Mouse (Mus musculus) macrophage (primary cell): ENCODE measurements around the gene Plch2. TPM values are rescaled to one million over a fixed set of nuclear protein-coding genes. Genes with fewer than 3 reads are reported as not detected.

Experiments
- H3K27ac ChIP-seq: fragments of 350-480 bp; formaldehyde crosslinking; 2 replicates; pipeline ENCODE4 v1.9.0; 2021
- H3K36me3 ChIP-seq: fragments of 350-480 bp; formaldehyde crosslinking; 2 replicates; pipeline ENCODE4 v1.9.0; 2021; ENCODE audit errors: inconsistent target
- H3K4me3 ChIP-seq: fragments of 350-480 bp; formaldehyde crosslinking; 2 replicates; pipeline ENCODE4 v1.9.0; 2021; ENCODE audit errors: inconsistent target
- H3K79me2 ChIP-seq: fragments of 350-480 bp; formaldehyde crosslinking; 2 replicates; pipeline ENCODE4 v1.9.0; 2021; ENCODE audit errors: inconsistent target
- WGBS: methylation state at CpG from one replicate; pipeline ENCODE4 v1.1.7; 2026; ENCODE audit warnings: inconsistent platforms; ENCODE audit not compliant: missing documents; 5-methylcytosine and 5-hydroxymethylcytosine counted together
- polyA plus RNA-seq: library from polyadenylated mRNA; stranded (reverse); fragments of 250-400 nt; gene quantifications from 3 replicates; pipeline ENCODE4 v1.2.4, GENCODE M21; 2018; ENCODE audit warnings: inconsistent platforms

The Plch2 gene
- polyA plus RNA-seq, 1 experiment from 2014 or later: not detected

DNA sequence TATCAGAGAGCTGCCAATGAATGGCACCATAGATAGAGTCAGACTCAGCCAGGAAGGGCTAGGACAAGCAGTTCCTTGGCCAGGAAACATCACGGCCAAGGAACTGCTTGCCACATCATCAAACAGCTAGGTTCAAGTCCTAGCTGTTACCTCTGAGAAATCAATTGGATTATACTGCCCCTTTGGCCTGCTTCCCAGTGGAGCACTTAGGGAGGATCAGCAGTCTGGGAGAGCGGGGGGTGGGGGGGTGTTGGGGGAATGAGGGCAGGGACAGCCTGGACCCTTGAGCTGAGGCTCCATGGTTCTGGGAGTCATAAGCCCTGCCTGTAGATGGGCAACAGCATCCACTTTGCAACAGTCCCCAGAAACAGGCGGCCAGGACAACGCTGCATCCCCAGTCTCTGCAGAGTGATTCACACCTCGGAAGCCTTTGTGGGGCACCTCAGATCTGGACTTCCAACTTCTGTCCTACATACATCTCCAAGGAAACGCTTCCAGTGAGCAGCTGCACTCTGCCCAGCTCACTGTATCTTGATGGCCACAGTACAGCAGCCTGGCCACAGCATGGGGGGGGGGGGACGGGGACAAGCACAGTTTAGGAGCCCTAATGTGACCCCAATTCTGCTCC, 34.2 kb downstream of the Plch2 start:
- no peak overlapping the region for H3K27ac ChIP-seq
- no peak overlapping the region for H3K4me3 ChIP-seq
- no peaks in the 10 kb centered on the region for H3K79me2 ChIP-seq
- WGBS: 70% methylated on average over 7 of the region's 7 CpGs
- H3K36me3 ChIP-seq: no peaks in the 10 kb centered on the region

DNA sequence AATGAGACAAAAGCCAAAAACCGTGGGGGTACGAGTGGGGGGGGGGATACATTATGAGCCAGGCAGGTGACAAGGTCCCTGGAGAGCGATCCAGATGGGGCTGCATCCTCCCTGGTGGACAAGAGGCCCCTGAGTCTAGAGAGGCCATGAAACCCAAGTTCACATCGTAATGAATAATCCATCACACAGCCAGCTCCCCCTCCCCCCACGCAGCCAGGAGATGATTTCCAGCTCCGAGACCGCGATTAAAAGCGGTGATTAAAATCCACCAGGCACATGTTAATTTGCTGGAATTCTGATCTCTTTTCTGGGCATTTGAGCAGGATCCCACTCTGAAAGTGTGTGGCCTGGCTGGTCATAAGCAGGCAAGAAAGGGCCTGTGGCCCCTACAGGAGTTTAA, 35.8 kb downstream of the Plch2 start:
- H3K4me3 ChIP-seq: no peak overlapping the region
- 78% methylated on average over 9 of the region's 9 CpGs for WGBS
- no peaks in the 10 kb centered on the region for H3K79me2 ChIP-seq
- no peaks in the 10 kb centered on the region for H3K36me3 ChIP-seq
- H3K27ac ChIP-seq: no peak overlapping the region

DNA sequence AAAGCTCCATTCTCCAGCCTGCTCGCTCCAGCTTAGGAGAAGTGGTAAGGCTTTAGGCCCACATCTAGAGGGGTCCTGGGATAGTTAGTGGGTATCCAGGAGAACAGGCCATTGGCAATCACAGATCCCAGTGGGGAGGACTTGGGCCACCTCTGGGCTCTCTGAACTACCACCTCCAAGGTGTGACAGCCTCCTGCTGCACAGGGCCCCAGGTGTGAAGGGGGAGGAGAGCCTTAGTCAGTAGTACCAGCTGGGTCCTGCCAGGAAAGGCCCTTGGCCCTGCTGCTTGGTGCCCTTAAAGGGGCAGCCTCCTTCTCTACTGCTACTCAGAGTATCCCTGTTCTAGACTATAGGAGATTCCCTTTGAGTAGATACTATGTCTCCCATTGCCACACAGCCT, 36.4 kb downstream of the Plch2 start:
- Histone ChIP-seq H3K27ac (no peak overlapping the region), H3K79me2 (no peaks in the 10 kb centered on the region), H3K4me3 (no peak overlapping the region), H3K36me3 (no peaks in the 10 kb centered on the region)
- 80% methylated on average over 1 of the region's 1 CpGs for WGBS

- H3K4me3 ChIP-seq: no peak overlapping the region
- no peaks in the 10 kb centered on the region for H3K79me2 ChIP-seq
- no peaks in the 10 kb centered on the region for H3K36me3 ChIP-seq
- 4% methylated on average over 10 of the region's 10 CpGs for WGBS
- no peak overlapping the region for H3K27ac ChIP-seq
These were observed 37.2 kb downstream of the Plch2 start for GRCm38 (mm10) chr4:155019336-155019847.

- WGBS: 10% methylated on average over 15 of the region's 15 CpGs
- H3K79me2 ChIP-seq: no peaks in the 10 kb centered on the region
These were observed 37.8 kb downstream of the Plch2 start for GRCm38 (mm10) chr4:155018601-155019335.

DNA sequence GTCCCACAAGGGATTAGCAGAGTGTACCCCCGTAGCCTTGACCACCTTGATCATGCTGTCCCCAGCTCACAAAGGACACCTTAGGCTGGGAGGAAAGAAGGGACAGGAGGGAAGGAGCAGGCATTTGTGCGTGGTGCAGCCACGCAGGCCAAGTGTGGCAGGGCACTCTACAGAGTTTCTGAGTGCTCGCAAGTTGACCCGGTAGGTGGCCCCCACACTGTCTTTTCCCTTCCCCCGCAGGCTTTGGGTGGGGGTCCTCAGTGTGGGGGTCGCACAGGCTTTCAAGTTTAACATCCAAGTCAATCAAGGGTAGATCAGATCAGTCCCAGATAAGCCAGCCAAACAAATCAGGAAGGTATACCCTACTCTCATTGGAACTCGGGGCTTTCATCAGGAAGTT, 38.5 kb downstream of the Plch2 start:
- 72% methylated on average over 8 of the region's 8 CpGs for WGBS
- Histone ChIP-seq H3K27ac (no peak overlapping the region), H3K79me2 (no peaks in the 10 kb centered on the region), H3K36me3 (no peaks in the 10 kb centered on the region), H3K4me3 (no peak overlapping the region)

More at GRCm38 (mm10) chr4:155018601-155019335, 37.8 kb downstream of the Plch2 start:
- Histone ChIP-seq H3K4me3 (no peak overlapping the region), H3K36me3 (no peaks in the 10 kb centered on the region), H3K27ac (no peak overlapping the region)

- Histone ChIP-seq H3K79me2 (no peaks in the 10 kb centered on the region), H3K36me3 (no peaks in the 10 kb centered on the region), H3K27ac (no peak overlapping the region), H3K4me3 (no peak overlapping the region)
- 79% methylated on average over 11 of the region's 11 CpGs for WGBS
These were observed 39.2 kb downstream of the Plch2 start for GRCm38 (mm10) chr4:155017253-155017878.

DNA sequence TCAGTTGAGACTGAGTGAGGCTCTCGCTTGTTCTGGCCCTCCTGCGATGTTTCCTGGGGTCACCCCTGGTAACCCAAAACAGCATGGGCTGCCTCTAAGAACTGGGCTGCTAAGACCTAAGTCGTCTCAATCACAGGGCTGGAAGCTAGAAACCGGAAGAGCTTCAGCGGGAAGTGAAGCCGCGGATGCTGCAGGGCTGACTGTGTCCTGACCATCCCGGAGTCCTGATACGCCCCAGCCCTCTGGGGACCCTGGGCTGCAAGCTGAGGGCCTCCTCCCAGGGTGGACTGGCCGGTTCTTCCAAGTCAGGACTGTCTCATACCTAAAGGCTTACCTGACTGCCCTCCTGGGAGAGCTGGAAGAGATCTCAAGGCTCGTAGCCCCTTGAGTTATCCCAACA, 39.8 kb downstream of the Plch2 start:
- 69% methylated on average over 11 of the region's 11 CpGs for WGBS
- H3K36me3 ChIP-seq: no peaks in the 10 kb centered on the region
- H3K4me3 ChIP-seq: no peak overlapping the region
- H3K79me2 ChIP-seq: no peaks in the 10 kb centered on the region
- H3K27ac ChIP-seq: no peak overlapping the region

DNA sequence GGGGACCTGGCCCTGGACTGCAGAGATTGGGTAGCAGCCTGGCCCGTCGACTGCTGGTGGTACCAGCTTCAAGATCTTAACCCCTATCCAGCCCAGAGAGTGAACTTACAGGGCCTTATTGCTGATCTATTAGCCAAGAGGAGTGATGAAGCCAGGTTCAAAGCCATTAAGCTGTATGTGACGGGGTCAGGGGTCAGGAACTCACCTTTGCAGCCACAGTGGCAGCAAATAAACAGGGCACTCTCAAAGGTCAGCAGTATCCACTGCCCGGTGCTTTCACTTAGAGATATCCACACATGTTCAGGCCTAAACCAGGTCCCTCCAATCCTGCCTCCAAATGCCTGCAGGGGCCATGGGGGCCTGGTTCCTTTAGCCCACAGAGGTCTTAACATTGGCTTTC, 41.0 kb downstream of the Plch2 start:
- 72% methylated on average over 4 of the region's 4 CpGs for whole genome bisulfite sequencing
- Histone ChIP-seq H3K27ac (no peak overlapping the region), H3K79me2 (no peaks in the 10 kb centered on the region), H3K36me3 (no peaks in the 10 kb centered on the region), H3K4me3 (no peak overlapping the region)

DNA sequence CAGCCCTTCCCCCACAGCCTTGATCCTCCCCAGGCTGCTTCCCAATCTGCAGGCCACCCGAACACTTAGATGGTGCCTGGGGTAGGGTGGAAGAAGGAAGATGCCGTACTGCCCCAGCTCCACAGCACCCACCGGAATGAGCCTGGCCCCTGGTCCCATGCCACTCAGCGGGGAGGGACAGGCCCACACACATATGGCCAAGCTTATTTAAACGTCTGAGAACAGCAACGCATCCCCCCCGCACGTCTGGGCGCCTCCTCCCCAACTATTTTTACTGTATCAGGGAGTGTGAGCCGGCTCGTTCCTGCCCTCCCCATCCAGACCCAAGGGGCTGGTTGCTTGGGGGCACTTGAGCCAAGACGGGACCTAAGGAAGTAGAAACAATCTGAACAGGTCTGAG, 41.8 kb downstream of the Plch2 start:
- no peak overlapping the region for H3K4me3 ChIP-seq
- H3K27ac ChIP-seq: no peak overlapping the region
- H3K79me2 ChIP-seq: no peaks in the 10 kb centered on the region
- WGBS: 84% methylated on average over 12 of the region's 12 CpGs
- no peaks in the 10 kb centered on the region for H3K36me3 ChIP-seq

DNA sequence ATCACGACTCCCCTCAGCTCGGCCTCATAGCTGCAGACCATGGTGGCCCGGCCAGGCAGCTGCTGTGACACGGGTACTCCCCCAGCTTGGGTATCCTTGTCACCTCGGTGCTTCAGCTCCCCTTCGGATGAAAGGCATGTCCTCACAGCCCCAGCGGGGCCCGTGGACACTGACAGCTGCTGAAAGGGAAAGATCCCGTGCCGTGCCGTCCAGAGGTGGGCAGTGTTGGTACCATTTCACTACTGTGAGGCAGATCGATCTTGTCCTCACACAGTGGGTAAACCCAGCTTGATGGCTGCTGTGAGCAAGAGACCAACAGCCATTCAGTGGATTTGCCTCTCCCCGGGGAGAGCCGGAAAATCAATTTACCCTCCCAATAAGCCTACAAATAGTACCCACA, 42.3 kb downstream of the Plch2 start:
- 77% methylated on average over 14 of the region's 14 CpGs for WGBS
- no peaks in the 10 kb centered on the region for H3K36me3 ChIP-seq
- no peak overlapping the region for H3K4me3 ChIP-seq
- no peak overlapping the region for H3K27ac ChIP-seq
- H3K79me2 ChIP-seq: no peaks in the 10 kb centered on the region

- H3K27ac ChIP-seq: no peak overlapping the region
- no peak overlapping the region for H3K4me3 ChIP-seq
- H3K79me2 ChIP-seq: no peaks in the 10 kb centered on the region
- H3K36me3 ChIP-seq: no peaks in the 10 kb centered on the region
- 7% methylated on average over 4 of the region's 4 CpGs for WGBS
These were observed 43.8 kb downstream of the Plch2 start for GRCm38 (mm10) chr4:155012788-155013187.

DNA sequence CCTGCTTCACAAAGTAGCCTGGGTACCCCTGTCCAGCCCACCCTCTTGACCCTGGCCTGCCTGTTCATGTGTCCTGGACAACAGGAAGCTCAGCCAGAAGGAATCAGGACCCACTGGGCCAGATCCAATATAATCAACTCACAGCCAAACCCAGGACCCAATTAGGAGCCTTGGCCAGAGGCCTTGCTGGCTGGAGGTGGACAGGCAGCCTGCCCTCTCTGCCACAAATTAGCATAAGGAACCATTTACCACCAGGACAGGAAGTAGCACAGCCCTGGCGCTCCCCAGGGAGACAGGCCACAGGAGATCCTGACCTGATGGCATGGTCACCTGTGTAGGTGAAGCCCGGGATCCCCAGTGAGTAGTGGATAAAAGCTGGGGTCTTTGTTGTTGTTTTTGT, 44.5 kb downstream of the Plch2 start:
- H3K4me3 ChIP-seq: no peak overlapping the region
- H3K79me2 ChIP-seq: no peaks in the 10 kb centered on the region
- H3K27ac ChIP-seq: no peak overlapping the region
- no peaks in the 10 kb centered on the region for H3K36me3 ChIP-seq
- WGBS: 67% methylated on average over 2 of the region's 2 CpGs

GRCm38 (mm10) chr4:155011312-155012025, 45.1 kb downstream of the Plch2 start:
- Histone ChIP-seq H3K79me2 (no peaks in the 10 kb centered on the region), H3K27ac (no peak overlapping the region), H3K36me3 (no peaks in the 10 kb centered on the region), H3K4me3 (no peak overlapping the region)
- 84% methylated on average over 8 of the region's 8 CpGs for WGBS
